Mouse (Mus musculus): Measurements from ENCODE around the gene Olfr201.

GRCm38 (mm10) chr16:59283476-59283875 is 11.0 kb upstream of the Olfr201 start:
- no peak for TF ChIP-seq CTCF (IDR thresholded peaks at IDR 0.05; ENCODE audit: low read depth)
- no peak for TF ChIP-seq EP300 (IDR thresholded peaks at IDR 0.05; ENCODE audit: low read depth)

All from heart, postnatal 0 days (tissue).